22 mouse cellular contexts compared by ENCODE assay signal in the genomic region with DNA sequence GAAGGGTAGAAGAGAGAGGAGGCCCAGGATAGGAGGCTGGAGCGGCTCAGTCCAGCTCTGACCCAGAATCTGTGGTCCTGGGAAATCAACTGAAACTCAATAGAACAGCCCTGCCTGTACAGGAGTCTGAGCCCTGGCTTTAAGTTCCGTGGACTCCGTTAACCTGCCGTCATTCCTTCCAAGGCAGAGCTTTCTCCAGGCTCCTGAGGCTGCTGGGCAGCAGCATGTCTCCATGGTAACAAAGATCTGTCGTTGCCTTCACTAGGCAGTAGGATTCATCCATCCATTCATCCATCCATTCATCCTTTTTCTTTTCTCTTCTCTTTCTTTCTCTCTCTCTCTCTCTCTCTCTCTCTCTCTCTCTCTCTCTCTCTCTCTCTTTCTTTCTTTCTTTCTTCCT. TPM values are rescaled to one million over a fixed set of nuclear protein-coding genes. Genes with fewer than 3 reads are reported as not detected.
DNase-seq lines count a peak whose midpoint lies in the region; ATAC-seq lines count a peak whose summit lies in the region.
"Had no signal": no experiment of that assay in that cellular context is flagged by ENCODE, and none has a peak within 500 bp of the region (broad histone marks: within the 10 kb centered on the region; RNA-seq: fewer than 3 reads in every experiment).

No protein-coding gene starts in this region.

- H3K4me3 ChIP-seq in forebrain, embryonic 10.5 days, result no peak overlapping the region
- H3K4me3 ChIP-seq in forebrain, embryonic 13.5 days, result no peak overlapping the region
- H3K4me3 ChIP-seq in midbrain, embryonic 11.5 days (ENCODE audit: low read depth, low read length), result no peak overlapping the region
- no peak overlapping the region for H3K4me3 ChIP-seq in liver, embryonic 12.5 days
- H3K4me3 ChIP-seq: erythroblast, embryonic 14.5 days; limb, embryonic 15.5 days had no signal

- no peak overlapping the region for H3K9ac ChIP-seq in forebrain, embryonic 13.5 days
- 0 out of 2 replicates have a peak overlapping the region, but pooled peaks have one; percentile 5 for H3K9ac ChIP-seq in midbrain, embryonic 11.5 days (ENCODE audit: low read length)
- no peak overlapping the region for H3K9ac ChIP-seq in liver, embryonic 12.5 days
- H3K9ac ChIP-seq: limb, embryonic 15.5 days; liver, postnatal 0 days had no signal

- H3K27me3 ChIP-seq in forebrain, embryonic 10.5 days (ENCODE audit: poor library complexity, severe bottlenecking), result peaks cover 6% of the 10 kb centered on the region; the same call in 1 of the 2 replicates
- no peaks in the 10 kb centered on the region for H3K27me3 ChIP-seq in forebrain, embryonic 13.5 days
- no peaks in the 10 kb centered on the region for H3K27me3 ChIP-seq in midbrain, embryonic 11.5 days (ENCODE audit: control insufficient read depth, insufficient read depth, low read length)
- H3K27me3 ChIP-seq in liver, embryonic 12.5 days (replicated peaks), result peaks cover 29% of the 10 kb centered on the region

- no peak for DNase-seq in forebrain, embryonic 10.5 days (ENCODE audit: extremely low spot score, low spot score)
- peak; percentile 18 for DNase-seq in retina, postnatal 1 day
- DNase-seq in retina, embryonic 14.5 days (ENCODE audit: low spot score), result no peak
- DNase-seq in midbrain, embryonic 11.5 days (ENCODE audit: low spot score, missing footprints), result no peak
- DNase-seq in left cerebral cortex, adult 18-20 months (ENCODE audit: low spot score in 2 of 2), result no peak
- DNase-seq in adrenal gland, postnatal 4 days (ENCODE audit: low spot score in 2 of 2), result no peak
- DNase-seq: adrenal gland, postnatal 25 days; cerebellum, adult 2 months; cerebellum, postnatal 36 days; gastrocnemius, postnatal 14 days; heart, adult 18-20 months; heart, postnatal 36 days; liver, postnatal 0 days; lung, postnatal 10 days; spleen, adult 18-20 months; thymus, postnatal 4 days had no signal

- 40% methylated on average over 5 of the region's 5 CpGs for WGBS in forebrain, embryonic 10.5 days
- 26% methylated on average over 5 of the region's 5 CpGs for WGBS in forebrain, embryonic 13.5 days
- 33% methylated on average over 5 of the region's 5 CpGs for WGBS in midbrain, embryonic 11.5 days
- 49% methylated on average over 5 of the region's 5 CpGs for WGBS in liver, embryonic 12.5 days (ENCODE audit: insufficient replicate concordance)

- peak overlapping the region; percentile 85 for H3K27ac ChIP-seq in forebrain, embryonic 10.5 days
- H3K27ac ChIP-seq in forebrain, embryonic 13.5 days, result no peak overlapping the region
- H3K27ac ChIP-seq in midbrain, embryonic 11.5 days (ENCODE audit: low read depth, low read length), result no peak overlapping the region
- H3K27ac ChIP-seq in liver, embryonic 12.5 days, result no peak overlapping the region
- H3K27ac ChIP-seq: limb, embryonic 15.5 days had no signal

- H3K36me3 ChIP-seq in forebrain, embryonic 10.5 days (replicated peaks), result no peaks in the 10 kb centered on the region
- no peaks in the 10 kb centered on the region for H3K36me3 ChIP-seq in forebrain, embryonic 13.5 days (ENCODE audit: poor library complexity, severe bottlenecking)
- H3K36me3 ChIP-seq in midbrain, embryonic 11.5 days (ENCODE audit: control insufficient read depth, insufficient read depth, low read length), result no peaks in the 10 kb centered on the region
- H3K36me3 ChIP-seq in liver, embryonic 12.5 days, result no peaks in the 10 kb centered on the region
- H3K36me3 ChIP-seq: G1E; limb, embryonic 15.5 days had no signal

- no peak for ATAC-seq in forebrain, embryonic 13.5 days
- ATAC-seq in midbrain, embryonic 11.5 days (ENCODE audit: low FRiP score), result no peak
- no peak for ATAC-seq in liver, embryonic 12.5 days
- ATAC-seq: liver, postnatal 0 days had no signal

- H3K4me2 ChIP-seq in forebrain, embryonic 13.5 days, result no peak overlapping the region
- H3K4me2 ChIP-seq in midbrain, embryonic 11.5 days, result no peak overlapping the region
- H3K4me2 ChIP-seq in liver, embryonic 12.5 days, result no peak overlapping the region
- H3K4me2 ChIP-seq: limb, embryonic 15.5 days had no signal

- H3K4me1 ChIP-seq in forebrain, embryonic 10.5 days, result peaks cover 84% of the 10 kb centered on the region
- H3K4me1 ChIP-seq in forebrain, embryonic 13.5 days, result peaks cover 4% of the 10 kb centered on the region; the same call in 1 of the 2 replicates
- peaks cover 8% of the 10 kb centered on the region for H3K4me1 ChIP-seq in midbrain, embryonic 11.5 days (ENCODE audit: control insufficient read depth, insufficient read depth, low read length)
- H3K4me1 ChIP-seq in liver, embryonic 12.5 days, result no peaks in the 10 kb centered on the region

- H3K9me3 ChIP-seq in forebrain, embryonic 10.5 days, result no peaks in the 10 kb centered on the region
- H3K9me3 ChIP-seq in forebrain, embryonic 13.5 days (replicated peaks), result no peaks in the 10 kb centered on the region
- H3K9me3 ChIP-seq in midbrain, embryonic 11.5 days (ENCODE audit: control insufficient read depth, low read length), result no peaks in the 10 kb centered on the region
- H3K9me3 ChIP-seq in liver, embryonic 12.5 days (replicated peaks), result no peaks in the 10 kb centered on the region
- H3K9me3 ChIP-seq: G1E; limb, embryonic 15.5 days had no signal

RNA-seq across cellular contexts. Expression of a gene that starts 15.6 kb away (rescaled TPM):
- polyA plus RNA-seq in forebrain, embryonic 10.5 days (2016; fragmentation: Nextera tagmentation; extraction: Ambion mirVana), result 40.0 and 46.8 TPM in 2 replicates
- polyA plus RNA-seq in forebrain, embryonic 13.5 days (2015; fragmentation: Nextera tagmentation; extraction: Ambion mirVana), result 4.9 and 8.5 TPM in 2 replicates
- polyA plus RNA-seq in midbrain, embryonic 11.5 days (2014; fragmentation: Nextera tagmentation; extraction: Ambion mirVana), result 9.0 and 11.9 TPM in 2 replicates
- total RNA-seq in left cerebral cortex, adult 18-20 months (2021), result 10 to 100 TPM; 18.9 to 24.4 TPM
- total RNA-seq in adrenal gland, postnatal 4 days (2021), result 1 to 10 TPM; 6.7 to 9.7 TPM
- 1.2 and 1.4 TPM in 2 replicates for polyA plus RNA-seq in liver, embryonic 12.5 days (2016; fragmentation: Nextera tagmentation; extraction: Ambion mirVana)
- total RNA-seq: G1E; monocyte, adult 5-6 weeks had no signal
- polyA plus RNA-seq: G1E had no signal

RNA-seq across cellular contexts. Expression of a gene that starts 31.6 kb away (rescaled TPM):
- 293 and 297 TPM in 2 replicates for polyA plus RNA-seq in forebrain, embryonic 10.5 days (2016; fragmentation: Nextera tagmentation; extraction: Ambion mirVana)
- 172 and 179 TPM in 2 replicates for polyA plus RNA-seq in forebrain, embryonic 13.5 days (2015; fragmentation: Nextera tagmentation; extraction: Ambion mirVana)
- 244 and 248 TPM in 2 replicates for polyA plus RNA-seq in midbrain, embryonic 11.5 days (2014; fragmentation: Nextera tagmentation; extraction: Ambion mirVana)
- 1 to 10 TPM in 1 of 2 experiments, under 1 TPM in 1; 0.96 to 1.8 TPM for total RNA-seq in left cerebral cortex, adult 18-20 months (2021)
- 10 to 100 TPM; 25.6 to 31.5 TPM for total RNA-seq in adrenal gland, postnatal 4 days (2021)
- 173 and 177 TPM in 2 replicates for polyA plus RNA-seq in liver, embryonic 12.5 days (2016; fragmentation: Nextera tagmentation; extraction: Ambion mirVana)

RNA-seq across cellular contexts. Expression of a gene that starts 33.8 kb away (rescaled TPM):
- polyA plus RNA-seq in forebrain, embryonic 10.5 days (2016; fragmentation: Nextera tagmentation; extraction: Ambion mirVana), result 16.4 and 17.5 TPM in 2 replicates
- polyA plus RNA-seq in forebrain, embryonic 13.5 days (2015; fragmentation: Nextera tagmentation; extraction: Ambion mirVana), result 13.9 and 16.3 TPM in 2 replicates
- polyA plus RNA-seq in midbrain, embryonic 11.5 days (2014; fragmentation: Nextera tagmentation; extraction: Ambion mirVana), result 3.8 and 4.3 TPM in 2 replicates
- 10 to 100 TPM; 17.5 to 19.3 TPM for total RNA-seq in left cerebral cortex, adult 18-20 months (2021)
- total RNA-seq in adrenal gland, postnatal 4 days (2021), result 10 to 100 TPM; 17.8 to 23.3 TPM
- 7.5 and 8.3 TPM in 2 replicates for polyA plus RNA-seq in liver, embryonic 12.5 days (2016; fragmentation: Nextera tagmentation; extraction: Ambion mirVana)

RNA-seq across cellular contexts. Expression of a gene that starts 45.7 kb away (rescaled TPM):
- 99.7 and 107 TPM in 2 replicates for polyA plus RNA-seq in forebrain, embryonic 10.5 days (2016; fragmentation: Nextera tagmentation; extraction: Ambion mirVana)
- polyA plus RNA-seq in forebrain, embryonic 13.5 days (2015; fragmentation: Nextera tagmentation; extraction: Ambion mirVana), result 83.2 and 90.8 TPM in 2 replicates
- polyA plus RNA-seq in midbrain, embryonic 11.5 days (2014; fragmentation: Nextera tagmentation; extraction: Ambion mirVana), result 88.7 and 101 TPM in 2 replicates
- 10 to 100 TPM; 54.9 to 60.0 TPM for total RNA-seq in left cerebral cortex, adult 18-20 months (2021)
- total RNA-seq in adrenal gland, postnatal 4 days (2021), result 10 to 100 TPM; 79.6 to 81.6 TPM
- 69.9 and 72.5 TPM in 2 replicates for polyA plus RNA-seq in liver, embryonic 12.5 days (2016; fragmentation: Nextera tagmentation; extraction: Ambion mirVana)
